Mouse (Mus musculus) liver, embryonic 11.5 days (tissue): Measurements from ENCODE around the gene Dok1. TPM values are rescaled to one million over a fixed set of nuclear protein-coding genes. Genes with fewer than 3 reads are reported as not detected.
A peak's percentile ranks its signal among the peaks of the same experiment; 100 is the strongest.

ENCODE experiments used
- ATAC-seq: fragments of 200-750 bp; cut with Nextera tagmentation; replicated peaks from 2 replicates; pipeline ENCODE4 v1.8.0; 2017; ENCODE audit warnings: moderate number of reproducible peaks, mild to moderate bottlenecking, moderate TSS enrichment, moderate library complexity; ENCODE audit not compliant: low FRiP score
- DNase-seq: peaks from one replicate; pipeline ENCODE4 v3.0.0-alpha.2; 2017; ENCODE audit warnings: low spot score
- H3K27ac ChIP-seq: fragments of 300-500 bp; sonication (generic); 2 replicates; pipeline ENCODE4 v1.5.1; 2014; ENCODE audit warnings: mild to moderate bottlenecking, low read depth, low read length, control low read depth
- H3K27me3 ChIP-seq: fragments of 300-500 bp; sonication (generic); replicated peaks from 2 replicates; pipeline ENCODE4 v1.6.1; 2014; ENCODE audit warnings: low read length, mixed read lengths; ENCODE audit not compliant: control insufficient read depth, insufficient read depth
- H3K36me3 ChIP-seq: fragments of 300-500 bp; sonication (generic); 2 replicates; pipeline ENCODE4 v1.6.1; 2014; ENCODE audit warnings: mild to moderate bottlenecking, low read length, moderate library complexity, mixed read lengths; ENCODE audit not compliant: control insufficient read depth, insufficient read depth
- H3K4me1 ChIP-seq: fragments of 300-500 bp; sonication (generic); replicated peaks from 2 replicates; pipeline ENCODE4 v1.6.1; 2014; ENCODE audit warnings: low read length, mixed read lengths; ENCODE audit not compliant: control insufficient read depth, insufficient read depth
- H3K4me2 ChIP-seq: fragments of 300-500 bp; sonication (generic); 2 replicates; pipeline ENCODE4 v1.6.1; 2014; ENCODE audit warnings: mild to moderate bottlenecking, control low read depth, moderate library complexity
- H3K4me3 ChIP-seq: fragments of 300-500 bp; sonication (generic); 2 replicates; pipeline ENCODE4 v1.5.1; 2014; ENCODE audit warnings: low read depth, low read length, control low read depth
- H3K9ac ChIP-seq: fragments of 300-500 bp; sonication (generic); 2 replicates; pipeline ENCODE4 v1.6.1; 2014; ENCODE audit warnings: low read depth, low read length, control low read depth
- H3K9me3 ChIP-seq: fragments of 300-500 bp; sonication (generic); 2 replicates; pipeline ENCODE4 v1.6.1; 2016; ENCODE audit warnings: low read length, inconsistent platforms, mixed read lengths; ENCODE audit not compliant: control insufficient read depth
- WGBS: fragments of 180-500 bp; shearing (Covaris S2); extraction: QIAGEN DNeasy Blood & Tissue Kit; methylation state at CpG from one replicate; pipeline ENCODE4 v1.1.7; 2014; 5-methylcytosine and 5-hydroxymethylcytosine counted together
- polyA plus RNA-seq: library from polyadenylated mRNA; unstranded; fragments of >200 nt; fragmentation: Nextera tagmentation; extraction: Ambion mirVana; gene quantifications from 2 replicates; pipeline ENCODE4 v1.2.1, GENCODE M21; 2014

Gene Dok1
- 12.6 and 17.2 TPM in 2 replicates for polyA plus RNA-seq

DNA sequence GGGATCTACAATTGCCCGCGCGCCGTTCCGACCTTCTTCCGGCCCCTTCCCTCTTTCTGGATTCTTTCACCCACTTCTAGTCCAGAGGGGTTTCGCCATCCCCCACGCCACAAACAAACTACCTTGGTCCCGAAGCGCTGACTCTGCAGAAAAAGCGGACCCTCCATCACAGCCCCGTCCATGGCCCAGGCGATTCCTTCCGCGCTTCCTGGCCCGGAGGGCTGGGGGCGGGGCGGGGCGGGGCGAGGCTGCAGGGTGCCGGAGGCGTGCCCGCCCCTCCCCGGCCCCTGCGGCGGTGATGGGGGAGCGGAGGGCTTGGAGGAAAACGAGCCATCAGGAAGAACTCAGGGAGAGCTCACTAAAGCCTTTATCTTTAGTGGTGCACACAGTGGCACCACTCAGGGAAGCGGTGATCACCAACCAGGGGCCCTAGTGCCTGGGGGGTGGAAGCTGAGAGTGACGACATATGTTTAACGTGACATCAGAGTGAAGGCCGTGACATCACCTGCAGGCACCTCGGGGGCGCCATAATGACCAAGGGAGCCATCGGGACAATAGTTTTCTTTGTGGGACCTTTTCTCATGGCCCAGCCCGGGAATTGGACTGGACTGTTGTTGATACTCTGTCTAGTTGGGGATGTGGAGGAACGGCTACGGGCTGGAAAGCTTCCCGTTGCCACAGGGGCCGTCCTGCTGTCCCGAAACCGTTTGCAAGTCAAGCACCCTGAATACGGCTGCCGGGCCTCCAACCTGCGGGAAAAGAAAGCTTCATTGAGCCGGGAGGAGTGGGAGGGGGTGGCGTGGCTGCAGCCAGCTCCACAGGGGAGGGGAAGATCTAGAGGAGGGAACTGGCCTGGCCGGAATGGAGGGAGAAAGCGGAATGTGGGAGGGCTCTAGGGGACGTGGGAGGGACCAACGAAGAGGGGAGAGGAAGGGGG, at the start of gene Dok1, which contains the start of gene Loxl3:
Gene Dok1, minus strand, starts transcription at position 223 of the 937 bp plus-strand sequence.
Gene Loxl3, plus strand, starts transcription at position 925 of the 937 bp plus-strand sequence.
- peak within 1 kb of the TSS; percentile 87 for H3K9ac ChIP-seq
- DNase-seq (peak; percentile 86), ATAC-seq (peak; percentile 90)
- 1% methylated on average over 51 of the region's 51 CpGs for WGBS
- peak within 1 kb of the TSS; percentile 92 for H3K4me2 ChIP-seq
- peak within 1 kb of the TSS; percentile 88 for H3K4me3 ChIP-seq
- peak within 1 kb of the TSS; percentile 74 for H3K27ac ChIP-seq
- no peaks in the 10 kb centered on the region for H3K9me3 ChIP-seq
- H3K27me3 ChIP-seq: peaks cover 24% of the 10 kb centered on the region
- peaks cover 15% of the 10 kb centered on the region for H3K4me1 ChIP-seq
- H3K36me3 ChIP-seq: no peaks in the 10 kb centered on the region

DNA sequence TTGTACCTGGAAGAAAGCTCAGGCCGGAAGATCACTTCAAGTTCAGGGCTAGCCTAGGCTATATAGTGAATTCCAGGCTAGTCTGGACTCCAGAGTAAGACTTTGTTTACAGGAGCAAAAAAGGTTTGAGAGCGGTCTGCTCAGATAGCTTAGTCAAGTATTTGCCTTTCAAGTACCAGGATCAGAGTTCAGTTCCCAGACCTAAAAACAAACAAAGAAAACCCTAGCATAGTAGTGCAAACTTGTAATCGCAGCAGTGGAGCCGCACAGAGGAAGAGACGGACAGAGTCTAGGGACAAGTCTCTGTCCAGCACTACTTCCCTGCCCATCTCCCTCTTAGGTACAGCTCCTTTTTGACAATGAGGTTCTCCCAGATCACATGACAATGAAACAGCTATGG, 46.9 kb upstream of the Dok1 start:
- no peak for ATAC-seq
- no peak overlapping the region for H3K4me3 ChIP-seq
- peaks cover 5% of the 10 kb centered on the region for H3K4me1 ChIP-seq
- H3K36me3 ChIP-seq: peaks cover 12% of the 10 kb centered on the region; the same call in 1 of the 2 replicates
- 88% methylated on average over 5 of the region's 5 CpGs for WGBS
- no peaks in the 10 kb centered on the region for H3K9me3 ChIP-seq
- no peak overlapping the region for H3K9ac ChIP-seq
- H3K27ac ChIP-seq: no peak overlapping the region
- H3K27me3 ChIP-seq: peaks cover 42% of the 10 kb centered on the region
- no peak overlapping the region for H3K4me2 ChIP-seq
- no peak for DNase-seq

DNA sequence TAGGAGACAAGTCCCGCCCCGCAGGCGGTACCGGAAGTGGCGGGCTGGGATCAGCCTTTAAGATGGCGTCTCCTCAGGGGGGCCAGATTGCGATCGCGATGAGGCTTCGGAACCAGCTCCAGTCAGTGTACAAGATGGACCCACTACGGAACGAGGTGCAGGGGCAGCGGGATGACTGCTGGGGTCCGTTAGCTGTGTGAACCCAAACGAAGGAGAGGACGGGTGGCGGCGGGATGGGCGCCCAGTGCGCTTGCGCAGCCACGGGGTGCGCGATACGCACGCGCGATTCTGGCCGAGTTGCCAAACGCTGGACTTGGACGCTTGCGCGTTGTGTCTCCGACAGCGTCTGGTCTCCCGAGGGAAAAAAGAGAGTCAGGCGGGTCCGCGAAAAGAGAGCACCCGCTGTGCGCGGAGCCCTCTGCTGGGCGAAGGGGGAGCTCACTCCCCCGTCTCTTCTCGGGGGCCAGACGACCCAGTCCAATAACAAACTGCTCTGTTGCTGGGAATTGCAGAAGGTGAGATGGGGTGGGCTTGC, 45.1 kb upstream of the Dok1 start:
- peak; percentile 100 for DNase-seq
- under 1% methylated on average over 46 of the region's 46 CpGs for WGBS
- ATAC-seq: peak; percentile 91

DNA sequence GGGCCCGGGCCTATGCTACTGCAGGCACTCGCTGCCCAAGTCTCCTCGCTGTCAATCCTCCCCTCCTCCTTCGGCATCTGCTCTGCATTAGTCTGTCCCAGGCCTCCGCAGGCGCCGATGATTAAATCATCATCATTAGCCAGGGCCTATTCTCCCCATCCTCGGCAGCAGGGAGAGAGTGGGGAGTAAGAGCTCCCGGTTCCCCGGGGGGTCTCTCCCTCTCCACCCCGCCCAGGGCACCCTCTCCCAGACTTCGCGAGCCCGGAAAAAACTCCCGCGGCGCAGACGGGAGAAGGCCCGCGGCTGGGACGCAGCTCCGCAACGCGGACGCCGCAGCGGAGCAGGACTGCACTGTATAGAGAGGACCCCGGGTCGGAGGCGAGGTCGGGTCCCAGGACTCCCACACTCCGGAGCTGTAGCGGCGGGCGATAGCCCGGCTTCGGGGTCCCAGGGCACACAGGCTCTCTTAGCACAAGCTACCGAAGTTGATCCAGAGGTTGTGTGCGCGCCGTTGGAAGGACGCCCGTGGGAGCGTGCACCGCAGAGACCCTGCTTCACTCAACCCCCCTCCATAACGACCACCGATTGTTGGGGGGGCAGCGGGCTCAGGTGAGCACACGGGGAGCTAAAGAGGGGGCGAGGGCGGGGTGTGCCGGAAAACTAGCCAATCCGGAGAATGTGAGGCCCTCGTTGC, 44.5 kb upstream of the Dok1 start, which contains the start of gene Pcgf1:
Gene Pcgf1, plus strand, starts transcription at position 240 of the 694 bp plus-strand sequence.
- ATAC-seq: peak; percentile 59
- Histone ChIP-seq H3K4me1 (peaks cover 5% of the 10 kb centered on the region), H3K4me3 (peak within 1 kb of the TSS; percentile 76), H3K27ac (peak within 1 kb of the TSS; percentile 81), H3K4me2 (peak within 1 kb of the TSS; percentile 96), H3K9me3 (no peaks in the 10 kb centered on the region), H3K9ac (peak within 1 kb of the TSS; percentile 79), H3K36me3 (peaks cover 12% of the 10 kb centered on the region; the same call in 1 of the 2 replicates), H3K27me3 (peaks cover 38% of the 10 kb centered on the region)
- under 1% methylated on average over 54 of the region's 54 CpGs for WGBS
- no peak for DNase-seq

More for the DNA sequence above, 45.1 kb upstream of the Dok1 start:
- peak overlapping the region; percentile 81 for H3K27ac ChIP-seq
- H3K4me3 ChIP-seq: peak overlapping the region; percentile 76
- H3K4me1 ChIP-seq: peaks cover 5% of the 10 kb centered on the region
- H3K9ac ChIP-seq: peak overlapping the region; percentile 79
- no peaks in the 10 kb centered on the region for H3K9me3 ChIP-seq
- peaks cover 12% of the 10 kb centered on the region; the same call in 1 of the 2 replicates for H3K36me3 ChIP-seq
- H3K4me2 ChIP-seq: peak overlapping the region; percentile 96
- peaks cover 38% of the 10 kb centered on the region for H3K27me3 ChIP-seq

DNA sequence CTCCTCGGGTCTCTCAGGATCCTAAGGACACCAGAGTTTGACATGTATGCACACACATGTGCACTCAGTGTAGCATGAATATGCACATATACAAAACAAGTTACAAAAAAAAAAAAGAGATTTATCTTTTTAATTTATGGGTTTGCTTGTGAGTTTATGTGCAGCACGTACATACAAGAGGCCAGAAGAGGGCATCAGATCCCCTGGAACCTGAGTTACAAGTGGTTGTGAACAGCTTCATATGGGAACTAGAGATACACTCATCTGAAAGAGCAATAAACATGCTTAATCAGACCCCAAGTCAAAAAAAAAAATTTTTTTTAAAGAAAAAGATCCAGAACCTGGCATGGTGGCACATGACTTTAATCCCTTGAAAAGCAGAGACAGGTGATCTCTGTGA, 41.7 kb upstream of the Dok1 start:
- Histone ChIP-seq H3K9me3 (no peaks in the 10 kb centered on the region), H3K27me3 (peaks cover 59% of the 10 kb centered on the region), H3K36me3 (no peaks in the 10 kb centered on the region), H3K4me3 (no peak overlapping the region), H3K27ac (no peak overlapping the region), H3K4me2 (no peak overlapping the region), H3K4me1 (peaks cover 15% of the 10 kb centered on the region), H3K9ac (no peak overlapping the region)
- DNase-seq (no peak), ATAC-seq (no peak)
- WGBS: 31% methylated on average over 2 of the region's 2 CpGs

DNA sequence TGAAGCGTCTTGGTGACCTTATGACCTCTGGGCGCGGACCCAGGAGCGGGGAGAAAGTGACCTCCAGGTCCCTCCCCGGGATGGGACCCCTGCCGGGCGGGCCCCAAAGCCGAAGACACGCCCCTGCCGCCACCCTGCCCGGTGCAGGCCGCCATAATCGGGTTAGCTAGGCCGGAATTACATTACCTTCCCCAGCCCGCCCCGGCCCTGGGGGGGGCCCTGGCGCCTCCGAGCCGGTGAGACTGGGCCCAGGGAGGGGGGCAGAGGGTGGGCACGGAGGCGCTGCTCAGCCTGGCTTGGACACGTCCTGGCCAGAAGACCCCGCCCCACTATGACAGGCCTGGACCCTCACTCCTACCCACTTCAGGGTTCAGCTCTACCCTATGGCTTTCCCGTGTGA, 37.9 kb upstream of the Dok1 start:
- Histone ChIP-seq H3K27me3 (peaks cover 90% of the 10 kb centered on the region), H3K36me3 (no peaks in the 10 kb centered on the region), H3K9me3 (no peaks in the 10 kb centered on the region), H3K9ac (no peak overlapping the region), H3K27ac (no peak overlapping the region), H3K4me2 (peak overlapping the region; percentile 39; the same call in 1 of the 2 replicates), H3K4me3 (no peak overlapping the region), H3K4me1 (peaks cover 19% of the 10 kb centered on the region)
- 4% methylated on average over 24 of the region's 24 CpGs for WGBS
- ATAC-seq: no peak
- DNase-seq: no peak

DNA sequence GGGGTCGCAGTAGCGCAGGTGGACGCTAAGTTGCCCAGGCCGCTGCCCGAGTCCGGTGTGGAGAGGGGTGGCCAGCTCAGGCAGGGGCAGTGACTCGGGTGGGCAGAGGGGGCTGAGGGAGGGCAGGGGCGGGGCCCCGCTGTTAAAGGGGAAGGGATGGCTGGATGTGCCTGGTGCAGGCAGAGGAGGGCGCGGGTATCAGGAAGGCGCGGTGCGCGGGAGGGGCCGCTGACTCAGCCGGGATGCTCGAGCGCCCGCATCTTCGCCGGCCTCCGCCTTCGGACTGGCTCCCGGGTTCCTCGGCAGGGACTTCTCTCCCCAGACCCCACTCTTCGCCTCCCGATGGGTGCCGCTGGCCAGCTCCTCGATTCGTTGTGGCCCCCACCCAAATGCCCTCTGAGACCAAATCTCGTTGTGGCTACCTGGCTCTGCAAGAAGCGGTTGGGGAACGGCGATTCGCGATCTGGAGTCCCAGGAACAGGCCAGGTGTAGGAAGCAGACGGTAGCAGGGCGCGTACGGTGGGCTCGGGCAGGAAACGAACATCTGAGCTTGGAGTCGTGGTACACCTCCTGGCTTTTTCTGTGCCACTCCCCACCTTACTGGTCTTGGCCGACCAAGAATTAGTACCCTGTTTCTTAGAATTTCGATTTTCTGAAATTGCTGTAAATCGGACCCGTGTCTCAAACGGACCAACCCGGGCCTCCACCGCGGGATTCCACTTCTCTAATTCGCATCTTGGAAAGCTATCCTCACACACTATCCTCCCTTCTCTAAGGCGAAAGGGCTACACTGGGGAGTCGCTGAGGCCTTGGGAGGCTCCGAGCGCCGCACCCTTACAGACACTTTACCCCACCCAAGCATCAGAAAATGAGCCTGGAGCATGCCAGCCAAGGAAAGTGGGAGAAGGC, 37.3 kb upstream of the Dok1 start:
- peaks cover 19% of the 10 kb centered on the region for H3K4me1 ChIP-seq
- no peak overlapping the region for H3K27ac ChIP-seq
- WGBS: 1% methylated on average over 58 of the region's 58 CpGs
- H3K36me3 ChIP-seq: no peaks in the 10 kb centered on the region
- peak overlapping the region; percentile 39 for H3K4me2 ChIP-seq
- no peak overlapping the region for H3K9ac ChIP-seq
- no peak for ATAC-seq
- H3K27me3 ChIP-seq: peaks cover 93% of the 10 kb centered on the region
- H3K9me3 ChIP-seq: no peaks in the 10 kb centered on the region
- DNase-seq: peak; percentile 77
- H3K4me3 ChIP-seq: peak overlapping the region; percentile 31

DNA sequence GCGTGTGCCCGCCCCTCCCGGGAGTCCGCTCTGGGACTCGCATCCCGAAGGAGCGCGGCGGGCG, 36.8 kb upstream of the Dok1 start, which contains the start of gene Tlx2:
Gene Tlx2, minus strand, starts transcription at position 47 of the 64 bp plus-strand sequence.
- 1% methylated on average over 10 of the region's 10 CpGs for WGBS
- DNase-seq (no peak), ATAC-seq (no peak)
- Histone ChIP-seq H3K9ac (no peak within 1 kb of the TSS), H3K9me3 (no peaks in the 10 kb centered on the region), H3K4me1 (peaks cover 19% of the 10 kb centered on the region), H3K27ac (no peak within 1 kb of the TSS), H3K4me3 (peak within 1 kb of the TSS; percentile 36), H3K27me3 (peaks cover 97% of the 10 kb centered on the region), H3K36me3 (no peaks in the 10 kb centered on the region), H3K4me2 (peak within 1 kb of the TSS; percentile 53)
